Mouse (Mus musculus): Measurements from ENCODE around the gene Nme7.

Nme7 gene

DNA sequence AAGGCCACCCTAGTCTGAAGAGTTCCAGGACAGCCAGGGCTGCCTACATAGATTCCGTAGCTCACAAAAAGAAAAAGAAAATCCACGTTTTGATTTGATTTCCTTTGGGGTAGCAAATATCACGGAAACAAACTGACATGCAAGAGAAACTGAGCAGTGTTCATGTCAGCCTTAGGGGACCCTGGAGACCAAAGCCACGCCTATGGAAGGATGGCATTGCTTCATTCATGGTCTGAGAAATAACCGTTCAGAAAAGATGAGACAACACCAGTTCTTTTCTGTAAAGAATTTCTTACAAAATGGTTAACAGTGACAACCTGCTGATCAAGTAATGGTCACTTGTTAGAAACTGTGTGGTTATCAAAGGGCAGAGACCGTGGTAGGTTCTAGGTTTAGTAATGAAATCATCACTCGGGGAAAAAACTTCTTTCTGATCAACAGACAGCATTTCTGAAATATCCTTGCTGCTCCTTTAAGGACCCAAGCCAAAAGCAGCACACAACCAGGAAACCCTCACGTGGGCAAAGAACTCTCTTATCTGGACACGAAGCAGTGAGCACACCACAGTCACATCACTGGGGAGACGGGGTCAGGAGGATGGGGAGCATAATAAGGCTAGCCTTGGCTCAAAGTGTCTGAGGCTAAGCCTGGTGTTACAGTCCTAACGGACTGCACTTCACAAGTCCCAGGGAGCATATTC lies 136.9 kb downstream of the Nme7 start:
- DNase-seq, result no peak

DNA sequence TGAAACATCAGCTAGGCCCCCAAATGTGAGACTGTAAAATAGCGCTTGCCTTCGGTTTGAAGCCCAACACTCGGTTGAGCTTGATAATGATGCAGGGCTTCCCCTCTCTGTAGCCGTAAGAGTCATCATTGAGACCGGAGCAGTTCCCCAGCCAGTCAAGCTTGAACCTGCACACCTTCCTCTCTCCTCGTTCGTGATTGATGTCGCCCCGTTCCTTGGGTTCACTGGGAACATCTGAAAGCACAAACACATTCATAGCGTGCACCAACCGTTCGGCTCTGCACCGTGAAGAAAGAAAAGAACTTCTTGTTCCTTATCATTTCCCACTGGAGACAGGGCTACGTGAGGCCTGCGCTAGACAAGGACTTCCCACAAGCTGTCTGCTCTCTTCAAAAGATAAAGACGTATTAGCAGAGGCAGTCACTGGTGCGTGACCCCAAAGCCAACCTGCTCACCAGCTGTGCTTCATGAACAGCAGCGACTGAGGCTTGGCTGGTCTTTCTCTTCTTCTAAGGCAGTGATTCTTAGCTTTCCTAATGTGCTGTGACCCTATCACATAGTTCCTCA lies 137.6 kb downstream of the Nme7 start:
- DNase-seq, result no peak

DNA sequence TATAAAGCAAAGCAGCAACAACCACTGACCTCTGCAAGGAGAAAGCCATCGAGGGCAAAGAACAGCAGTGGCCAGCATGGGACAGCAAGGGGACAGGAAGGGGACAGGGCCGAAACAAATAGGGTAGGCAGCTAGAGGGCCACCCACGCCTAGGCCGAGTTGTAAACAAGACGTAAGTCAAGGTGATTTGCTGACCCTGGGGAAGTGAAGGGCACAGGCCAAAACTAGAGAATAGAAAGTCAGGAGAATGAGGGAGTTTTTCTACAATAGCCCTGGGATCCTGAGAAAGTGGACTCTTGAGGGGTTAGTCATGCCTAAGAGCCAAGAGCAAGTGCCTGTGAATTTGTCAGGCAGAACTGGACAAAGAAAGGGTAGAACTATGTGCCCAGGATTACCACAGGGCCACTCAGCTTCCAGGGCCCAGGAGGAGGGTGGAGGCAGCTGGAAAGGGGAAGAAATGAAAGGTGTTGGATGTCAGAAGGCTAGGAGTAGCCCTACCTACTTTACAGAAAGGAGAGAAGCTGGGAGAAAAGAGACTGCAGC lies 141.8 kb downstream of the Nme7 start:
- no peak for DNase-seq

DNA sequence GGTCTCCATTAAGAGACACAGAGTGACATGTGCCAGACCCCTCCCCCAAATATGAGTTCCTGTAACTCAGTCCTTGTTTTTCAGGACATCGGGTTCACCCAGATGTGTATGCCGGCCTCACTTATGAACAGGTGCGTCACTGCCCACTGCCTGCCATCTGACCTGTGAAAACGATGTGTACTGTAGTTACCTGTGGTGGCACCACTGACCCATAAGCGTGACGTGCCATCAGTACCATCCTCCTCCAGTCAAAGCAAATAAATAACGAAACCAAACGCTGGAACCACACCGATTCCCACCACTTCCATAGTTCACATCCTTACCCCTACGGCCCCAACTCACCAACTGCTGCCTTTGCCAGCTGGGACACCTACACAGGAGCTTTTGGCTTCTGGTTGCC lies 142.6 kb downstream of the Nme7 start:
- DNase-seq, result no peak

DNA sequence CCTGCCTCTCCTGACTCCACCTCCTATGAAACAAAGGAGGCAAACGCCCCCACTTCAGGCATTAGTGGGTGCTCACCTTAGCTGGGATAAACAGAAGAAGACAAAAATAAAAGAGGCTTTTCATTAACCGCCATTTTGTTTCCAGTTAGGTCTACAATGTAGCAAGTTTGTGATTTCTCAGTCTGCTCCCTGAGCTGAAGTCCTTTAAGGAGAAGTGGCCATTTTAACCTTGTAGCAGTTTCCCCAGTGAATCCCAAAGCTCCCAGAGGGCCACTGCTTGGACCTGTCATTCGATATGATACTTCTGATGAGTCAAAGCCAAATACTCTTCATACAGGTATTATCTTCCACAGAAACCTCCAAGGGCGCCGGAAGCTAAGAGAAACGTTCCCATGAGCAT lies 143.6 kb downstream of the Nme7 start:
- DNase-seq, result no peak

DNA sequence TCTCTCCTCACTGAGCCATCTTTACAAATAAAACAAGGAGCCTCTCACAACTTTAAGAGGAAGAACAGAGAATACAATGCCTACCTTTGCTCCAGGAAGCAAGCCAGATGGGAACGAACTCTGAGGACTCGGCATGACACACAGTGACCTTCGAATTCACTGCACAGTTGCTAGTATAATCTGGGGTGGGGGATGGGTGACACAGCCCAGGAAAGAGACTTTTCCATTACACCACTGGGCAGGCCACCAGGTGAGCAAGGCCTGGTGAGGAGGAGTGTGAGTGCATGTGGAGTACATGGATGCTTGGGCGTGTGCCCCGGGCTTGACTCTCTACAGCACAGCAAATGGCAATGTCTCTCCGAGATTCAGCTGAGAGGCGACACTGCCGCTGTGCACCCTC lies 145.7 kb downstream of the Nme7 start:
- no peak for DNase-seq

DNA sequence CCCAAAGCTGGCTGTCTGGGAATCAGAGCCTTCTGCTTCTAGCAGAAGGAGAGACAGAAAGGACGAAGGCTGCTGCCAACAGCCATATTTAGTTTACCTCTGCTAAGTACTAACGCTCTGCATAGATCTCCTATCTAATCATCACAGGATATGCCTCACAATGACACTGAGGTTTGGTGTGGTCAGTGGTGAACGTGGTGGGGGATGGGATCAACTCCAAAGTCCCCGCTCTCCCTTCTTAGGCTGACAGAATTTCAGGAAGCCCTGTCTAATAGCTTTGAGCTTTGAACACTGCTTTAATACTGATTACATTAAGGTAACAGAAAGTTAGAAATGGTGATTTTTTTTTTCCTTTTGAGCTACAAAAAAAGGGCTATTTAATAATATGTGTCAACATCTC lies 146.3 kb downstream of the Nme7 start:
- DNase-seq, result no peak

DNA sequence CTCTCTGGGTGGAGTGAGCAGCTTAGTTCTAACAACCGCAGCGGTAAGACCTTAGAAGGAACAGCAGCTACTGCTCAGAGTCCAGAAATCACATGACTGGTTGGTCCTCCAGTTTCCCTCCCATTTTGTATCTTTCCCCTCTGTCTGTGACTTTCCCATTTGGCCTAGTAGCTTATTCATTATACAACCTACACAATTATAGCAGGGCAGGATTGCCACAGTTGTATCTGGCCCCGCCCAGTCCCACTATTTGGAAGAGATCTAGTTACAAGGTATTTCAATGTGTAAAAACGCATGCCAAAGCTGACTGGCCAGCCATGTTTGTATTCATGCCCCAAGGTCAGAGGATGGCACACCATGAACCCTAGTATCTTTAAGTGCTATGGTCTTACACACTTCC lies 146.7 kb downstream of the Nme7 start:
- no peak for DNase-seq

DNA sequence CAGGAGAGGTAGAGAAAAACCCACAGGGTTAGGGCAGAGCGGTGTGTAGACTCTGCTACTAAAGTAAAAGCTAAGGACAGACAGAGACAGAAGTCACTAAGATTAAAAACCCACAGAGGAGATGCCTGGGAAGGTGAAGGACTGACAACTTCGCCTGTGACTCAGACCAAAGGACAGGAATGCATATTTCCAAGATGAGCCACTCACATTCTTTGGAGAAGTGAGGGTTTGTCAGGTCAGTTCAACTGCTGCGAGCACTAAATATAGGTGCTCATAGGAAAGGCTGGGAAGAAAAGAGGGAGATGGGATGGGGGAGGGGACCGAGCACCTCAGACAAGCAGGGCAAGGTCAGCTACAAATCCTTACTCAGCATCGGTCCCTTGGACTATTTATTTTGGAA lies 147.4 kb downstream of the Nme7 start:
- no peak for DNase-seq

DNA sequence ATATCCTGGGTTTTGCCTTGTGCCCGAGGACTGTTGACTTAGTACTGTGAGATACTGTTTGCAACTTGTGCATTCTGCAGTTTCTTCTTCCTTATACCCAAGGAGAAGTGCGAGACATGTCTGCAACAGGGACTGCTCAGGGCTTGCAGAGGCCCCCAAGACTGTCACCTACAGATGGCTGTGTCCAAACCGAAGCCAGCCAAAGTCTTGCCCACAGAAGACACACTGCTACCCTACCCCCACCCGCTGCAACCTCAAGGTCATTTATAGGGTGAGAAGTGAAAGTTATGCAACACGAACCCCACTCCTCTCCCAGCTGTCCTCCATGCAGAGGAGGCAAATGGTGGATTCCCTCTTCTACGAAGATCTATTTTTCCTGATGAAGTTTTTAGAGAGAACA lies 148.7 kb downstream of the Nme7 start:
- no peak for DNase-seq

DNA sequence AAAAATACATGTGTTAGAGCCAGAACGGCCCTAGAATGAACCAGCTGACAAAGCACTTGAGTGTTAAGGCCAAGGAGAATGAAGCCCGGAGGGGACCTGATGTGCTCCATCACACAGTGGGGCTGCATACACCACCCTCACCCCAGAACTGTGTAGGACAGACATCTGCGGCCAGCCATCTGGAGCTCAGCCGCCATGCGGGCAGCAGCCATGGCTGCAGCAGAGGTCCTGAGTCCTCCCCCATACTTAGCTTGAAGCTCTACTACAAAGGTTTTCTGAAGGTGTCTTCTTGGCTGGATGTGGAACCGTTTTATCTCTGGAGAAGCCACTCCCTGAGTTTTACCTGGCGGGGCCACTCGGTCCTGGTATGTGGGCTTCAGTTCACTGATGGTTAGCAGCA lies 149.2 kb downstream of the Nme7 start:
- no peak for DNase-seq

DNA sequence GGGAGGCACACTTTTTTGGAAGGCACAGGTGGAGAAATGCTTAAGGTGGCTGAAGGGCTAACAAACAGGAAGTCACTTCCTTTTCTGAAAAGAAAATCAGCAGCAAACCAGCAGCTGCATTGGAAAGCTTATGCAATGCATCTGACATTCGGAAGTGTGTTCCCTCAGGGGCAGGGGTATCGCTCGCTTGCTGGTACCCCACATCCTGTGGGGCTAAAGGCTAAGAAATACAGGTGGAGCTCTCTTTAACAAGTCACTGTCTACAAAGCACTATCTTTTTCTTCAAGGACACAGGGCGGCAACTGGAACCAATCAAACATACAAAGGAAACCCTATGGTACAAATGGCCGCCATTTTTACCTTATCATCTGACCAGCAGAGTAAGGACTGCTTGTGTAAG lies 149.8 kb downstream of the Nme7 start:
- no peak for DNase-seq

DNA sequence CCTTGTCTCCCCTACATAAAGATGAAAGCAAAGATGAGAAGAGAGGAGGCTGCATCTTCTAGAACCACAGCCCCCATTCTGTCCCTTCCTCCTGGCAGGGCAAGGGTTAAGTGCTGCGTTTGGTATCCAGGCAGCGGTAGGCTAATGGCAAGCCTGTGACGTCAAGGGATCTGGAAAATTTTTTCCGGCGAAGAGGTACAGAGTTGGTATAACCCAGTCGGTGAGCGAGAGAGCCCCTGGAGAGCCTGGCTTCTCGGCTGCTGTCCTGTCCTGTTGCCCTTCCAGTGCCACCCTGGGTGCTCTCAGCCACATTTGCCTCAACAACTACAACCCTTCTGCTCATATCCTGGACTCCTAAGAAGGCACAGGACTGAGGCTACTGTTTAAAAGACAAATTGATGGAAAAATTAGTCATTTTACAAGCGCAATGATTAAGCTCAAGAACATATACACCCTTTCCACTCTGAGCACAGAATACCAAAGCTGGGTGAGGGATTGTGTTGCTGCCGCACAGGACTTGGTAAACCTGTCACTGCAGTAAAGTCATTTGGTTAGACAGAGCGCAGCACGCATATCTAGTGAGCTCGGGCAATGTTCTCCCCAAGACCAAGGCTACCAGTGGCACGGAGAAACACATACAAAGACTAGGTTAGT lies 151.0 kb downstream of the Nme7 start:
- peak; percentile 46 for DNase-seq

DNA sequence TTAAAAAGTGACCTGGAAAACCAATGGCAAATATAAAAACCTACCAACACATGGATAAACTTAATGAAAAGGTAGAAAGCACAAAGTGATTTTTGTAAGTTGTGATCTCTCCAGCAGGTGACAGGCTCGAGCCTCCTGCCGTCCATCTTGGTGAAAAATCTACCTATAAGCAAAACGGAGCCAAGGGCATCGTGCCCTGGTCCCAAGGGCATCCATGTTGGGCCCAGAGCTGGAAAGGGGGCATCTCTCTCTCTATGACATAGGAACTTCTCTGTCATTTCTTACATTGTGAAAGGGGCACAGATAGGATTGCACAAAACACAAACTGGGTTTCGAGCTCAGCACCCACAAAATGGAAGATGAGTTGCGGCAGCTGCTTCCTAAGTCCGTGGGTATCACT lies 151.7 kb downstream of the Nme7 start:
- DNase-seq, result peak; percentile 28

DNA sequence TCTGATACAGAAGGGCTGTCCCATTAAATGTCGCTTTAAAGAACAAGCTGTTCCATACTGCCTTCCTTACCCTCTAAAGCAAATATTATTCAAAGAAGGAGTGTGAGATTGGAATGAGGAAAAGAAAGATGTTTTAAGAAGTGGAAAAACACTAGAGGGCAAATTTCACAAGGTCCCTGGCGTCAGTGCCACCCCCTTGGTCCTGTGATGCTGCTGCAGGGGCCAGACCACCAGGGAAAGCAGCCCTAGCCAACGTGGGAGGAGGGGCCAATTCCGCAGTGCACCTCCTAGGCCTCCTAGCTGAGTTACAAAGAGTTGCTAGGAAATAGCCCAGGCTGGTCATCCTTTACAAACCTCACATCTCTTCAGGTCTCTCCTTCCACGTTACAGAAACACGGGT lies 152.1 kb downstream of the Nme7 start:
- DNase-seq, result peak; percentile 68

DNA sequence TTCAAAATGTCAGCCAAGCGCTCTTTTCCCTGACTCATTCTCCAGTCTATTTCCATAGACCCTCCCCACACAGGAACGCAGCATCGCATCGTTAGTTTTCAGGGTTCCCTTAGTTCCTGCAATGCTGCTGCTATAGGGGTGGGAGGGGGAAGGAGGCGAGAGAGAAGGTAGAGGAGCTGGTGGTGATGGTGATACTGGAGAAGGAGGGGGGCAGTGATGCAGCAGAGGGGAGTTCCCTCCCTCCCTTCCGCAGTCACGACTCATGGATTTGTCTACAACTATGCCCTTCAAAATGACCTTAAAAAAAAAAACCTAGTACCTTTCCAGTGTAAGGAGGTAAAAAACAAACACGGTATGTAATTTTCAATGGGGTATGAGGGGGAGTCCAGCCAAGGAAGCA lies 152.8 kb downstream of the Nme7 start:
- DNase-seq, result no peak

DNA sequence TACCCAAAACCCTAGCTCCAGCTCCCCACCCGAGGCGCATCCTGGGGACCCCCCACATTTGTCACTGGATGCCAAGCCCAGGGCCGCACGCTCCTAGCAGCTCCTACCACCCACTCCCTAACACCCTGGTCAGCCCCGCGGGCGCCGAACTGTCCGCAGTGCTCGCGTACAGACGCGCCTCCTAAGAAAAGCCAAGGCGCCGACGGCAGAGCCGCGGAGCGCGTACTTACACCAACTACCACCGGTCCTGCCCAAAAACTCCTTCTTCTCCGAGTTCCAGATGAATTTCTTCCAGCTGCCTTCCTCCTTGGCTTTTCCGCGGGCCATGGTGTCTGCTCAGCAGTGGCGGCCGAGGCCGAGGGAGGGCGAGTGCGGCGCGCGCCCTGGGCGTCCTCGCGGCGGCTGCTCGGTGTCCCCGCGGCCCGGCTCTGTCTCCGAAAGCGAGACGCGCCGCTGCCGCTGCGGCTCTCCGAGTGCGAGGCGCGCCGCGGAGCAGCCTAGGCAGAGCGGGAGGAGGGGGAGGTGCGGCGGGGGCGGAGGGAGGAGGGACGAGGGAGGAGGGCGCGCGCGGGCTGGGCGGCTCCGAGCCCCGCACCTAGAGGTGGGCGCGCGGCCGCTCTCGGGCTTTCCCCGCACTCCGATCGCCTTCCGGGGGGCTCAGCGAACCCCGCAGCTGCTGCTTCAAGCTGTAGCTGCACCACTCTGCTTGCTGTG lies 153.8 kb downstream of the Nme7 start:
- DNase-seq, result peak; percentile 51

DNA sequence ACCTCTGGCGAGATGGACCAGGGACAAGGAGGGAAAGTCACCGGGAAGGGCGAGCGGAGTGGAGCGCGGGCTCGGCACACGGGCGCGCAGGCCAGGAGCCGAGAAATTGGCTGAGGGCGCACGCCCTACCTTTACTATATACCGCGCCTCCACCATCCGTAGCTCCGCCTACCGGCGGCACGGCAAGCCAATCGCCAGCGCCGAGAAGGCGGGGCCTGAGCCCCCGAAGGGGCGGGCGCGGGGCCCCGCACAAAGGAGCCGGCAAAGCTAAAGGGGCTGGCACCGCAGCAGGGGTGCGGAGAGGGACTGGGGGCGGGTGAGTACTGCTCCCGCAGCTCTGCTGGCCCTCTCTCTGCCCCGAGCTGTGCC lies 154.3 kb downstream of the Nme7 start, which contains the start of gene Atp1b1:
TSS of gene Atp1b1 (minus strand) at position 111 of the 369 bp plus-strand sequence.
- peak; percentile 86 for DNase-seq

DNA sequence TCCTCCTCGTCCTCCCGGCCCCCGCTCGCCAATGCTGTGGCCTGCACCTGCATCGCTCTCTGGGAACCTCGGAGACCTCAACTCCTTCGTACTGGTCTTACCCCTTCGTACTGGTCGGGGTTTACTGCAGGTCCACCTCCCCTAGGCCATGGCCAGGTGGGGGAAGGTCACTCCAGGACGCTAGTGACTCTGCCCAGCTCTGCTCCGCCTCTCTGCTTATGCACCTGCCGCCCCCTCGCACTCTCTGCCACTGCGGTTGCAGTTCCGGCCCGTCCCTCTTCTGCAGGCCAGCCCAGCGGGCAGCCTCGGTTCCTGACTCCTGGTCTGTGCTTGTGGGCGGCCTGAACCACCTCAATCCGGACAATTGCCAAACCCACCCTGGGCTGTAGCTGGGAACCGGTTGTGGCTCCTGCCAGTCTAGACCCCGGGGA lies 154.7 kb downstream of the Nme7 start:
- DNase-seq, result peak; percentile 78

DNA sequence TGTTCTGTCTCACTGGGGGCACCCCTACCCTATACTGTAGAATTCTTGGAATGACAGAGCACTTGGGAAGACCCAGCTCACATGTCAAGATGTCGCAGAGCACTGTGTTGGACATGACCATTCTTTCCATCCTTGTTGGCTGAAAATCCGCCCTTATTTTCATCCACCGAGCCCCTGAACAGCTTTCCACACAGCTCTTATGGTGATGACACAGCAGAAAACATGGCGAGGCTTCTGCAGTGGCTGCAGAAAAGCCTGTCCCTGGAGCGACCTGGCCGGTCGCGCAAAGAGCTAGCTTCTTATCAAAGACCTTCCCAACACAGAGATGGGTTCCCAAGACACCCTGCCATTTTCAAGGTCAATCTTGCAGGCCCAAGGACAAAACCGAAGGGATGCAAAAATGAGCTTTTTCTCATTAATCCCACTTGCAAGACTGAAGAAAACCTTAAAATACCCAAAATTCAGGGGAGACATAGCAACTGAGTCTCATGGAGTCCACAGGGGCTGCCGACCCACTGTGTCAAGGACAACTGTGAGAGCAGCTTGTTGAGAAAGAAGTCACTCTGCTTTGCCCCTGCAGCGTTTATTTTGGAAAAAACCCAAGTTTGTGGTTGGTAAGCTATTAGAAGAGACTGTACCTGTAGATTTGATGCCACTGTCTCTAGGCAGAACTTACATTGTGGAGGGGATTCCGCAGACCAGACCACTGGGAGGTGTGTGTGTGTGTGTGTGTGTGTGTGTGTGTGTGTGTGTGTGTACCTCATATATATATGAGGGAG lies 155.4 kb downstream of the Nme7 start:
- DNase-seq, result no peak

DNA sequence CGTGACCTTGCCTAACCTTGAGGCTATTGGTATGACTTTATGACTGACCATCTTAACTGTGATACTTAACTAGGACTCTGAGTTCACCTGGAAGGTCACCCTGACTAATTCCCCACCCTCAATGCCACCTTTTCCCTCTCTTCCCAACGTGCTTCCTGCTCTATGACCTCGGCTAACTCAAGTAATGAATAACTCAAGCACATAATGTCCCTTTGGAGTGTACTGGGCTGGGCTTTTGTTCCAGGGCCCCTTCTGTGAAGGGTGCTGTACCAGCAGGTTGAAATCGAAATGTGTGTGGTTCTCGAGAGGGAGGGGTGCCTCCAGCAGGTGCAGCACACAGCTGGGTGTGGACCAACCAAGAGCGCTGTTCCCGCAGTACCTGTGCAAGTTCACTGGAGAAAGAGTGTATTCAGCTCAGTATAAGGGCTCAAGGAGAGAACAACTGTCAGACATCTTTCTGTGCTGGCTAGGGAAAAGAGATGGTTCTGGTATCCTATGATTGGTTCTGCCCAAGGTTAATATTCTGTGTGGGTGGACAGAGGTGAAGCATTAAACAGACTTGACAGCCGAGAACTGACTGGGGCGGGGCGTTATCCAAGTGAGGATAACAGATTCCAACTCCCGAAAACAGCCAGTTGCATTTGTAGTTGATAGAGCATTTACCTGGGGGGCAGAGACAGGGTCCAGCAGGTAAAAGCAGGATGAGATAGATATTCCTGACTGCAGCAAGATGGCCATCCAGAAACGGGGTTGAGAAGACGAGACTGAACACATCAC lies 157.2 kb downstream of the Nme7 start:
- DNase-seq, result peak; percentile 39

DNA sequence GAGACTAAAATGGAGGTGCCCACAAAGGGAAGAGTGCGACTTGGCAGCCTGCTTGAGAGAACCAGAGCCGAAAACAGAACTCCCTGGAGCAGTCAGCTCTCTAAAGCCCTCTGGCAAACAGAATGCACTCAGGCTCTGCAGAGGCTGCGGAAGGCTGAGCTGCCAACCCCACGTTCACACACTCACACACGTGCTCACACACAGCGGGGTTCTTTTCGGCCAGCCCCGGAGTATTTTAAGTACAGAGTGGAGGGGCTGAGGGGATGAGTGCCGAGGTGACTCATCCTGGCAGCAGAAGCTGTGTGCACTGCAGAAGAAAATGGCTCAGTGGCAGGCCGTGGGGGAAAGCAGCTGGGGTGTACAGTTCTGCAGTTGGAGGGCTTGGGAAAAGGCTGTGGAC lies 157.8 kb downstream of the Nme7 start:
- DNase-seq, result peak; percentile 62
